Mouse (Mus musculus) adrenal gland, postnatal 14 days (tissue): Measurements from ENCODE around the gene Ip6k1. TPM values are rescaled to one million over a fixed set of nuclear protein-coding genes. Genes with fewer than 3 reads are reported as not detected.

ENCODE experiments used
- microRNA-seq, 2 experiments: library from miRNA; unstranded; fragments of <30 nt; microRNA quantifications; one replicate each; pipeline ENCODE4 v1.2.0; 2021
- total RNA-seq: library from RNA; stranded (reverse); gene quantifications from 2 replicates; pipeline ENCODE4 v1.2.3, GENCODE M21; 2021

The Ip6k1 gene
- total RNA-seq, 1 experiment from 2014 or later, result 92.7 TPM

Small RNA genes lying within 50 kb of the gene (microRNA-seq; reads per million reads assigned to microRNA genes)
- gene Mir7088, result 0 reads per million in 2 experiments

Other genes with a start within 250 kb of the Ip6k1 start
- 108 and 137 TPM in 2 replicates for gene Rbm5, start 231.5 kb upstream of the Ip6k1 start, total RNA-seq
- gene Rbm6, start 129.3 kb upstream of the Ip6k1 start, total RNA-seq, result 49.8 and 61.4 TPM in 2 replicates
- gene Mon1a, start 114.3 kb upstream of the Ip6k1 start, total RNA-seq, result 12.3 and 14.0 TPM in 2 replicates
- 5.0 and 8.7 TPM in 2 replicates for gene Mst1r, start 95.6 kb upstream of the Ip6k1 start, total RNA-seq
- not detected in 2 replicates for gene Actl11, start 74.0 kb upstream of the Ip6k1 start, total RNA-seq
- 1.3 and 2.3 TPM in 2 replicates for gene Camkv, start 66.8 kb upstream of the Ip6k1 start, total RNA-seq
- gene Traip, start 52.4 kb upstream of the Ip6k1 start, total RNA-seq, result 3.7 and 5.7 TPM in 2 replicates
- gene Uba7, start 27.0 kb upstream of the Ip6k1 start, total RNA-seq, result 15.2 and 20.9 TPM in 2 replicates
- 0.52 and 0.90 TPM in 2 replicates for gene Gm20661, start 19.4 kb upstream of the Ip6k1 start, total RNA-seq
- gene Inka1, start 16.6 kb upstream of the Ip6k1 start, total RNA-seq, result 12.5 and 15.3 TPM in 2 replicates
- 1.1 and 3.2 TPM in 2 replicates for gene Cdhr4, start 10.0 kb upstream of the Ip6k1 start, total RNA-seq
- gene Gm20662, start 6.2 kb upstream of the Ip6k1 start, total RNA-seq, result 0.19 TPM in 1 of 2 replicates, not detected in the other
- 20.2 and 20.9 TPM in 2 replicates for gene Gmppb, start 46.7 kb downstream of the Ip6k1 start, total RNA-seq
- 4.1 and 4.4 TPM in 2 replicates for gene Amigo3, start 50.7 kb downstream of the Ip6k1 start, total RNA-seq
- 1.4 and 20.2 TPM in 2 replicates for gene Mst1, start 77.9 kb downstream of the Ip6k1 start, total RNA-seq
- 54.2 and 66.6 TPM in 2 replicates for gene Rnf123, start 80.8 kb downstream of the Ip6k1 start, total RNA-seq
- 76.2 and 76.5 TPM in 2 replicates for gene Apeh, start 92.1 kb downstream of the Ip6k1 start, total RNA-seq
- gene Bsn, start 187.9 kb downstream of the Ip6k1 start, total RNA-seq, result 2.9 TPM in 2 replicates